Mouse (Mus musculus): ENCODE measurements around the gene Vps18.

The Vps18 gene

GRCm38 (mm10) chr2:119292852-119293251, 4.3 kb downstream of the Vps18 start:
- no peak for DNase-seq

- no peak for DNase-seq
Measured at GRCm38 (mm10) chr2:119293311-119293710, 4.8 kb downstream of the Vps18 start.

- DNase-seq = no peak
Measured at GRCm38 (mm10) chr2:119293776-119294390, 5.3 kb downstream of the Vps18 start.

- no peak for DNase-seq
Measured at GRCm38 (mm10) chr2:119294411-119294810, 5.9 kb downstream of the Vps18 start.

- no peak for DNase-seq
Measured at GRCm38 (mm10) chr2:119296756-119297155, 8.2 kb downstream of the Vps18 start.

- no peak for DNase-seq
Measured at GRCm38 (mm10) chr2:119297506-119297905, 9.0 kb downstream of the Vps18 start.

GRCm38 (mm10) chr2:119298330-119298729, 9.8 kb downstream of the Vps18 start:
- DNase-seq = peak; percentile 85

GRCm38 (mm10) chr2:119298839-119299238, 10.3 kb downstream of the Vps18 start:
- no peak for DNase-seq

GRCm38 (mm10) chr2:119299981-119300818, 11.7 kb downstream of the Vps18 start:
- peak; percentile 96 for DNase-seq

- DNase-seq = peak; percentile 87
Measured at GRCm38 (mm10) chr2:119300819-119301493, 12.4 kb downstream of the Vps18 start.

- no peak for DNase-seq
Measured at GRCm38 (mm10) chr2:119302876-119303275, 14.3 kb downstream of the Vps18 start.

GRCm38 (mm10) chr2:119304391-119304790, 15.9 kb downstream of the Vps18 start:
- DNase-seq = no peak

GRCm38 (mm10) chr2:119304798-119305208, 16.3 kb downstream of the Vps18 start:
- peak; percentile 92 for DNase-seq

- peak; percentile 63 for DNase-seq
Measured at GRCm38 (mm10) chr2:119311544-119311943, 23.0 kb downstream of the Vps18 start.

GRCm38 (mm10) chr2:119312380-119312958, 23.9 kb downstream of the Vps18 start:
- DNase-seq = no peak

GRCm38 (mm10) chr2:119313780-119314479, 25.4 kb downstream of the Vps18 start:
- peak; percentile 64 for DNase-seq

GRCm38 (mm10) chr2:119314742-119315310, 26.3 kb downstream of the Vps18 start:
- DNase-seq = peak; percentile 77

GRCm38 (mm10) chr2:119318043-119318710, 29.6 kb downstream of the Vps18 start:
- no peak for DNase-seq

GRCm38 (mm10) chr2:119320571-119320970, 32.0 kb downstream of the Vps18 start:
- DNase-seq = no peak

- no peak for DNase-seq
Measured at GRCm38 (mm10) chr2:119321771-119322586, 33.4 kb downstream of the Vps18 start.

Data from lung, postnatal 10 days (tissue).